In genomic region chr10:122652578-122652977, GRCm38 (mm10) we compare ENCODE assay signal across 17 mouse cellular contexts.
"Had no signal": no experiment of that assay in that cellular context is flagged by ENCODE, and none has a peak within 500 bp of the region (broad histone marks: within the 10 kb centered on the region; RNA-seq: fewer than 3 reads in every experiment).

No protein-coding gene starts in this region.

- DNase-seq: gastrocnemius, adult 2 months; gastrocnemius, postnatal 10 days; gastrocnemius, postnatal 25 days; heart, adult 11 months; heart, adult 2 months; heart, postnatal 4 days; kidney, adult 11 months; kidney, adult 2 months; kidney, adult 9 months; kidney, postnatal 14 days; kidney, postnatal 36 days; layer of hippocampus, adult 9-11 months; layer of hippocampus, postnatal 36 days; liver; liver, embryonic 13.5 days had no signal

- ATAC-seq: hindbrain, embryonic 16.5 days; intestine, embryonic 16.5 days had no signal
